Mouse (Mus musculus) thymus, adult 2 months (tissue): Measurements from ENCODE around the gene Pigl. TPM values are rescaled to one million over a fixed set of nuclear protein-coding genes. Genes with fewer than 3 reads are reported as not detected.
A peak's percentile ranks its signal among the peaks of the same experiment; 100 is the strongest.
"Not testable (repeated sequence)": the region's sequence is repeated elsewhere in the genome, so short reads cannot be mapped to it uniquely, and the experiment has no call there.

Source experiments
- DNase-seq: peaks from one replicate; pipeline ENCODE4 v3.0.0; 2021
- H3K27ac ChIP-seq: fragments of 200-500 bp; 2 replicates; pipeline ENCODE4 v1.5.1; 2012; ENCODE audit warnings: low read length, control low read depth; ENCODE audit not compliant: control insufficient read depth, insufficient read depth
- H3K27me3 ChIP-seq: fragments of 200-500 bp; 2 replicates; pipeline ENCODE4 v1.6.1; 2012; ENCODE audit warnings: mild to moderate bottlenecking, low read length, moderate library complexity, mixed read lengths; ENCODE audit not compliant: control insufficient read depth, insufficient read depth
- H3K36me3 ChIP-seq: fragments of 200-500 bp; 2 replicates; pipeline ENCODE4 v1.6.1; 2012; ENCODE audit warnings: mild to moderate bottlenecking, low read length, moderate library complexity; ENCODE audit not compliant: control insufficient read depth, insufficient read depth
- H3K4me1 ChIP-seq: fragments of 200-500 bp; replicated peaks from 2 replicates; pipeline ENCODE4 v1.6.1; 2012; ENCODE audit warnings: low read length; ENCODE audit not compliant: control insufficient read depth, insufficient read depth
- H3K4me3 ChIP-seq: fragments of 200-500 bp; 2 replicates; pipeline ENCODE4 v1.5.1; 2012; ENCODE audit warnings: mild to moderate bottlenecking, low read length, control low read depth, moderate library complexity; ENCODE audit not compliant: control insufficient read depth, insufficient read depth
- CTCF ChIP-seq: fragments of 200-500 bp; IDR thresholded peaks from 2 replicates; pipeline ENCODE4 v1.5.1; 2012; ENCODE audit warnings: mild to moderate bottlenecking, control low read depth, low read length, moderate library complexity, borderline replicate concordance; ENCODE audit not compliant: control insufficient read depth, poor library complexity, insufficient read depth; ENCODE audit errors: extremely low read depth
- POLR2A ChIP-seq: fragments of 200-500 bp; IDR thresholded peaks from 2 replicates; pipeline ENCODE4 v1.6.1; 2012; ENCODE audit warnings: mild to moderate bottlenecking, low read length, control low read depth, moderate library complexity; ENCODE audit not compliant: control insufficient read depth, poor library complexity, insufficient read depth; ENCODE audit errors: extremely low read depth
- WGBS: fragments of 180-500 bp; shearing (Covaris S2); methylation state at CpG from one replicate; pipeline ENCODE4 v1.1.7; 2018; 5-methylcytosine and 5-hydroxymethylcytosine counted together
- polyA plus RNA-seq: library from polyadenylated mRNA; depleted of rRNA; stranded (reverse); fragments of >200 nt; gene quantifications from 2 replicates; pipeline ENCODE4 v1.2.3, GENCODE M21; 2012

Gene Pigl
- polyA plus RNA-seq, 1 experiment, result 8.4 TPM

- H3K27ac ChIP-seq, result peak overlapping the region; percentile 94; the same call in 1 of the 2 replicates
- no peaks in the 10 kb centered on the region for H3K27me3 ChIP-seq
- 46% methylated on average over 5 of the region's 5 CpGs for WGBS
- peak; percentile 51 for DNase-seq
- H3K4me1 ChIP-seq, result peaks cover 19% of the 10 kb centered on the region
- TF ChIP-seq CTCF, result no peak
- TF ChIP-seq POLR2A, result no peak
- no peaks in the 10 kb centered on the region for H3K36me3 ChIP-seq
- H3K4me3 ChIP-seq, result no peak overlapping the region
Measured at GRCm38 (mm10) chr11:62496151-62496715, 38.0 kb downstream of the Pigl start.

GRCm38 (mm10) chr11:62497181-62497580 lies 38.9 kb downstream of the Pigl start:
- TF ChIP-seq CTCF (no peak), POLR2A (no peak)
- no peak overlapping the region for H3K27ac ChIP-seq
- no peak overlapping the region for H3K4me3 ChIP-seq
- H3K4me1 ChIP-seq, result peaks cover 19% of the 10 kb centered on the region
- no peaks in the 10 kb centered on the region for H3K36me3 ChIP-seq
- H3K27me3 ChIP-seq, result no peaks in the 10 kb centered on the region
- WGBS, result 90% methylated on average over 3 of the region's 3 CpGs
- no peak for DNase-seq

GRCm38 (mm10) chr11:62498802-62499201 lies 40.5 kb downstream of the Pigl start:
- Histone ChIP-seq H3K4me1 (peaks cover 19% of the 10 kb centered on the region), H3K27ac (no peak overlapping the region), H3K27me3 (no peaks in the 10 kb centered on the region), H3K4me3 (no peak overlapping the region), H3K36me3 (no peaks in the 10 kb centered on the region)
- WGBS, result 97% methylated on average over 2 of the region's 2 CpGs
- TF ChIP-seq CTCF, result no peak
- TF ChIP-seq POLR2A, result no peak
- no peak for DNase-seq

GRCm38 (mm10) chr11:62500529-62500928 lies 42.3 kb downstream of the Pigl start:
- Histone ChIP-seq H3K36me3 (no peaks in the 10 kb centered on the region), H3K4me3 (no peak overlapping the region), H3K4me1 (peaks cover 6% of the 10 kb centered on the region), H3K27ac (no peak overlapping the region), H3K27me3 (no peaks in the 10 kb centered on the region)
- DNase-seq, result no peak
- 93% methylated on average over 2 of the region's 2 CpGs for WGBS
- no peak for TF ChIP-seq POLR2A
- TF ChIP-seq CTCF, result no peak

- Histone ChIP-seq H3K36me3 (no peaks in the 10 kb centered on the region), H3K27me3 (no peaks in the 10 kb centered on the region), H3K4me1 (peaks cover 4% of the 10 kb centered on the region), H3K27ac (peak overlapping the region; percentile 4; the same call in 1 of the 2 replicates), H3K4me3 (no peak overlapping the region)
- WGBS, result 20% methylated on average over 4 of the region's 4 CpGs
- TF ChIP-seq POLR2A (no peak), CTCF (no peak)
- peak; percentile 7 for DNase-seq
Measured at GRCm38 (mm10) chr11:62507683-62508082, 49.4 kb downstream of the Pigl start.

- not testable (repeated sequence) for H3K36me3 ChIP-seq, H3K27ac ChIP-seq, H3K4me1 ChIP-seq, DNase-seq, H3K4me3 ChIP-seq, H3K27me3 ChIP-seq
- WGBS, result 98% methylated on average over 13 of the region's 13 CpGs
Measured at GRCm38 (mm10) chr11:62508365-62508764, 50.1 kb downstream of the Pigl start.

- not testable (repeated sequence) for H3K27ac ChIP-seq, DNase-seq, H3K27me3 ChIP-seq, H3K36me3 ChIP-seq, H3K4me3 ChIP-seq, H3K4me1 ChIP-seq
- WGBS, result 92% methylated on average over 5 of the region's 5 CpGs
Measured at GRCm38 (mm10) chr11:62508816-62509215, 50.6 kb downstream of the Pigl start.
